Mouse (Mus musculus) lung, postnatal 0 days (tissue): ENCODE measurements around the gene Prdm4.

Experiments
- CTCF ChIP-seq: IDR thresholded peaks from 2 replicates; pipeline ENCODE4 v1.5.1; 2016; ENCODE audit warnings: antibody characterized with exemption, mild to moderate bottlenecking
- EP300 ChIP-seq: IDR thresholded peaks from 2 replicates; pipeline ENCODE4 v1.6.1; 2016; ENCODE audit warnings: antibody characterized with exemption, mild to moderate bottlenecking, control low read depth

DNA sequence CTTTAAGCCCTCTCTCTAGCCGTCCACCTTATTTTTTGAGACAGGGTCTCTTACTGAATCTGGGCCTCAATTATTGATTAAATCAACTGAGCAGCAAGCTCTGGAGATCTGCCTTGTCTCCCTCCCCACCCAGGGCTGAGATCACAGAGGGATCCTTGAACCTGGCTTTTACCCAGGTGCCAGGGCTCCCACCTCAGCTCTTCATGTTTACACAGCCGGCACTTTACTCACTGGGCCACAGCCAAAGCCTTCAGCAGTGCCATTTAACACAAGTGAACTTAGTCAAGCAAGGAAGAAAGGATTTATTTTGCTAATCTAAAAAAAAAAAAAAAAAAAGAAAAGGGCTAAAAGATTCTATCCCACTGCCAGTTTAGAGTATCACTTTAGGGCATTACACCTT, 37.5 kb upstream of the Prdm4 start:
- TF ChIP-seq CTCF (no peak), EP300 (no peak)
